Mouse (Mus musculus): Measurements from ENCODE around the gene Cd300ld2. TPM values are rescaled to one million over a fixed set of nuclear protein-coding genes. Genes with fewer than 3 reads are reported as not detected.
"Not testable (repeated sequence)": the region's sequence is repeated elsewhere in the genome, so short reads cannot be mapped to it uniquely, and the experiment has no call there.

Gene Cd300ld2
- not detected for total RNA-seq (2021)

GRCm38 (mm10) chr11:115016093-115016492 lies at the start of gene Cd300ld2:
Gene Cd300ld2, minus strand, starts transcription at chr11:115016193.
- intact Hi-C loops (cut with DNase I): not testable (repeated sequence)

GRCm38 (mm10) chr11:115062077-115062476 lies 46.1 kb upstream of the Cd300ld2 start, which contains the start of gene Cd300e:
Gene Cd300e, minus strand, starts transcription at chr11:115062177.
- intact Hi-C loops (cut with DNase I): no loop called here

More at GRCm38 (mm10) chr11:115016093-115016492, at the start of gene Cd300ld2:
- not testable (repeated sequence) for DNase-seq (ENCODE audit: extremely low spot score in 1 of 2, low spot score in 2 of 2)

GRCm38 (mm10) chr11:115059797-115060196 lies 43.8 kb upstream of the Cd300ld2 start:
- intact Hi-C loops (cut with DNase I): no loop called here
- DNase-seq (ENCODE audit: extremely low spot score in 1 of 2, low spot score in 2 of 2): no peak

More at GRCm38 (mm10) chr11:115062077-115062476, 46.1 kb upstream of the Cd300ld2 start, which contains the start of gene Cd300e:
- no peak for DNase-seq (ENCODE audit: extremely low spot score in 1 of 2, low spot score in 2 of 2)

GRCm38 (mm10) chr11:115058701-115059100 lies 42.7 kb upstream of the Cd300ld2 start:
- no peak for DNase-seq (ENCODE audit: extremely low spot score in 1 of 2, low spot score in 2 of 2)
- intact Hi-C loops (cut with DNase I): no loop called here

GRCm38 (mm10) chr11:115054537-115054936 lies 38.5 kb upstream of the Cd300ld2 start:
- no peak for DNase-seq (ENCODE audit: extremely low spot score in 1 of 2, low spot score in 2 of 2)
- intact Hi-C loops (cut with DNase I): no loop called here

GRCm38 (mm10) chr11:115052991-115053390 lies 37.0 kb upstream of the Cd300ld2 start:
- intact Hi-C loops (cut with DNase I): no loop called here
- no peak for DNase-seq (ENCODE audit: extremely low spot score in 1 of 2, low spot score in 2 of 2)

GRCm38 (mm10) chr11:115052206-115052605 lies 36.2 kb upstream of the Cd300ld2 start:
- intact Hi-C loops (cut with DNase I): no loop called here
- peak in 1 of 2 experiments; percentile 11 for DNase-seq (ENCODE audit: extremely low spot score in 1 of 2, low spot score in 2 of 2)

GRCm38 (mm10) chr11:115049282-115049895 lies 33.4 kb upstream of the Cd300ld2 start:
- DNase-seq (ENCODE audit: extremely low spot score in 1 of 2, low spot score in 2 of 2): no peak

GRCm38 (mm10) chr11:115048259-115048658 lies 32.3 kb upstream of the Cd300ld2 start, which contains the start of gene Cd300ld3:
Gene Cd300ld3, minus strand, starts transcription at chr11:115048409.
- intact Hi-C loops (cut with DNase I): no loop called here
- DNase-seq (ENCODE audit: extremely low spot score in 1 of 2, low spot score in 2 of 2): no peak

More at GRCm38 (mm10) chr11:115049282-115049895, 33.4 kb upstream of the Cd300ld2 start:
- intact Hi-C loops (cut with DNase I): no loop called here

GRCm38 (mm10) chr11:115037669-115038068 lies 21.7 kb upstream of the Cd300ld2 start, which contains the start of gene Cd300ld5:
Gene Cd300ld5, minus strand, starts transcription at chr11:115037769.
- DNase-seq (ENCODE audit: extremely low spot score in 1 of 2, low spot score in 2 of 2): not testable (repeated sequence)

GRCm38 (mm10) chr11:115026912-115027311 lies 10.9 kb upstream of the Cd300ld2 start, which contains the start of gene Cd300ld4:
Gene Cd300ld4, minus strand, starts transcription at chr11:115027012.
- intact Hi-C loops (cut with DNase I); DNase-seq (ENCODE audit: extremely low spot score in 1 of 2, low spot score in 2 of 2): not testable (repeated sequence)

More at GRCm38 (mm10) chr11:115037669-115038068, 21.7 kb upstream of the Cd300ld2 start, which contains the start of gene Cd300ld5:
- intact Hi-C loops (cut with DNase I): not testable (repeated sequence)

GRCm38 (mm10) chr11:115004070-115004469 lies 11.9 kb downstream of the Cd300ld2 start:
- intact Hi-C loops (cut with DNase I): loop anchor here (5.0 kb wide), 1 partner anchor 37 kb away; the partner anchor contains the start of gene Cd300c
- no peak for DNase-seq (ENCODE audit: extremely low spot score in 1 of 2, low spot score in 2 of 2)

GRCm38 (mm10) chr11:115001474-115002040 lies 14.4 kb downstream of the Cd300ld2 start, which contains the start of gene Cd300c2:
Gene Cd300c2, minus strand, starts transcription at chr11:115001880.
- DNase-seq (ENCODE audit: extremely low spot score in 1 of 2, low spot score in 2 of 2): no peak
- intact Hi-C loops (cut with DNase I): loop anchor here (5.0 kb wide), 1 partner anchor 34 kb away; the partner anchor contains the start of gene Cd300c

GRCm38 (mm10) chr11:114989793-114990192 lies 26.2 kb downstream of the Cd300ld2 start, which contains the start of gene Cd300ld:
Gene Cd300ld, minus strand, starts transcription at chr11:114989922.
- DNase-seq (ENCODE audit: extremely low spot score in 1 of 2, low spot score in 2 of 2): no peak
- intact Hi-C loops (cut with DNase I): no loop called here

GRCm38 (mm10) chr11:114981866-114982265 lies 34.1 kb downstream of the Cd300ld2 start:
- DNase-seq (ENCODE audit: extremely low spot score in 1 of 2, low spot score in 2 of 2): no peak
- intact Hi-C loops (cut with DNase I): no loop called here

GRCm38 (mm10) chr11:114972726-114973125 lies 43.3 kb downstream of the Cd300ld2 start:
- no peak for DNase-seq (ENCODE audit: extremely low spot score in 1 of 2, low spot score in 2 of 2)

GRCm38 (mm10) chr11:114968752-114969207 lies 47.2 kb downstream of the Cd300ld2 start, which contains the start of gene Cd300c:
Gene Cd300c, minus strand, starts transcription at chr11:114969157.
- peak in 1 of 2 experiments; percentile 2 for DNase-seq (ENCODE audit: extremely low spot score in 1 of 2, low spot score in 2 of 2)
- intact Hi-C loops (cut with DNase I): loop anchor here (5.0 kb wide), 1 partner anchor 34 kb away; the partner anchor contains the start of gene Cd300c2

More at GRCm38 (mm10) chr11:114972726-114973125, 43.3 kb downstream of the Cd300ld2 start:
- intact Hi-C loops (cut with DNase I): no loop called here

- DNase-seq (ENCODE audit: extremely low spot score in 1 of 2, low spot score in 2 of 2): no peak
- intact Hi-C loops (cut with DNase I): loop anchor here (5.0 kb wide), 1 partner anchor 37 kb away; the partner anchor contains the start of gene Cd300c2
These were observed 50.7 kb downstream of the Cd300ld2 start for GRCm38 (mm10) chr11:114965182-114965828.

- no peak for DNase-seq (ENCODE audit: extremely low spot score in 1 of 2, low spot score in 2 of 2)
- intact Hi-C loops (cut with DNase I): no loop called here
These were observed 55.6 kb downstream of the Cd300ld2 start for GRCm38 (mm10) chr11:114960369-114960768.
